Mouse (Mus musculus) midbrain, embryonic 10.5 days (tissue): Measurements from ENCODE around the gene Atg101. TPM values are rescaled to one million over a fixed set of nuclear protein-coding genes. Genes with fewer than 3 reads are reported as not detected.

Experiments
- DNase-seq: peaks from one replicate; pipeline ENCODE4 v3.0.0-alpha.2; 2017; ENCODE audit warnings: low spot score
- H3K27ac ChIP-seq: fragments of 300-500 bp; sonication (generic); replicated peaks from 2 replicates; pipeline ENCODE4 v1.5.1; 2016; ENCODE audit warnings: mild to moderate bottlenecking
- H3K27me3 ChIP-seq: fragments of 300-500 bp; sonication (generic); 2 replicates; pipeline ENCODE4 v1.6.1; 2016; ENCODE audit warnings: low read depth, mild to moderate bottlenecking; ENCODE audit not compliant: poor library complexity, severe bottlenecking
- H3K36me3 ChIP-seq: fragments of 300-500 bp; sonication (generic); 2 replicates; pipeline ENCODE4 v1.6.1; 2016; ENCODE audit warnings: mild to moderate bottlenecking, moderate library complexity
- H3K4me1 ChIP-seq: fragments of 300-500 bp; sonication (generic); 2 replicates; pipeline ENCODE4 v1.6.1; 2016
- H3K4me3 ChIP-seq: fragments of 300-500 bp; sonication (generic); 2 replicates; pipeline ENCODE4 v1.5.1; 2016; ENCODE audit warnings: mild to moderate bottlenecking, moderate library complexity
- H3K9me3 ChIP-seq: fragments of 300-500 bp; sonication (generic); replicated peaks from 2 replicates; pipeline ENCODE4 v1.6.1; 2016; ENCODE audit warnings: mild to moderate bottlenecking
- WGBS: fragments of 180-500 bp; shearing (Covaris S2); methylation state at CpG from one replicate; pipeline ENCODE4 v1.1.7; 2016; 5-methylcytosine and 5-hydroxymethylcytosine counted together
- polyA plus RNA-seq: library from polyadenylated mRNA; unstranded; fragments of >200 nt; fragmentation: Nextera tagmentation; extraction: Ambion mirVana; gene quantifications from 2 replicates; pipeline ENCODE4 v1.2.1, GENCODE M21; 2016

Atg101 gene
- polyA plus RNA-seq, 1 experiment from 2014 or later: 80.8 TPM

DNA sequence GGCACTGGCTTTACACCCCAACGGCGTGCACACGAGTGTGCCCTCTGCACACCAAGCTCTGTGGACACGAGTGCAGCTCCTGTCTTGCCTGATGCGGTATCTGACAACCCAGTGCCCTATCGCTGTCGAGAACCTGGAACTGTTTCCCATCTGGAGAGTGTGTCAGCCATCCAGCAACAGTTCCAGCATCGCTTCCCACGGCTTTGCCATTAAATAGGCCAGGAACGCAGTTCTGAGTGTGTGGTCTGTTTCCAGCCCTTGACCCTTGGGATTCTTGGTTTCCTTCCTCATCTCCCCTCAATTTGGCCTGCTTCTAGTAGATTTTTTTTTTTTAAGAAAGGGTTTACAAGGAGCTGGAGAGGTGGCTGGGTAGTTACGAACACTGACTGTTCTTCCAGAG is 12.0 kb downstream of the Atg101 start:
- no peak overlapping the region for H3K4me3 ChIP-seq
- H3K27ac ChIP-seq: no peak overlapping the region
- no peaks in the 10 kb centered on the region for H3K27me3 ChIP-seq
- peaks cover 10% of the 10 kb centered on the region for H3K4me1 ChIP-seq
- no peak for DNase-seq
- no peaks in the 10 kb centered on the region for H3K9me3 ChIP-seq
- peaks cover 15% of the 10 kb centered on the region for H3K36me3 ChIP-seq
- WGBS: 91% methylated on average over 11 of the region's 11 CpGs

GRCm38 (mm10) chr15:101297988-101298387 is 13.9 kb downstream of the Atg101 start:
- no peaks in the 10 kb centered on the region for H3K9me3 ChIP-seq
- no peaks in the 10 kb centered on the region for H3K27me3 ChIP-seq
- 30% methylated on average over 7 of the region's 7 CpGs for WGBS
- no peaks in the 10 kb centered on the region for H3K36me3 ChIP-seq
- peak overlapping the region; percentile 72; the same call in 1 of the 2 replicates for H3K27ac ChIP-seq
- no peak for DNase-seq
- peaks cover 10% of the 10 kb centered on the region for H3K4me1 ChIP-seq
- H3K4me3 ChIP-seq: peak overlapping the region; percentile 43; the same call in 1 of the 2 replicates

- peak overlapping the region; percentile 43 for H3K4me3 ChIP-seq
- 11% methylated on average over 7 of the region's 7 CpGs for WGBS
- H3K27ac ChIP-seq: peak overlapping the region; percentile 72
- H3K27me3 ChIP-seq: no peaks in the 10 kb centered on the region
- no peaks in the 10 kb centered on the region for H3K9me3 ChIP-seq
- H3K36me3 ChIP-seq: no peaks in the 10 kb centered on the region
- peak; percentile 50 for DNase-seq
- peaks cover 10% of the 10 kb centered on the region for H3K4me1 ChIP-seq
Measured at GRCm38 (mm10) chr15:101298550-101298949, 14.5 kb downstream of the Atg101 start.

- H3K4me3 ChIP-seq: no peak overlapping the region
- no peaks in the 10 kb centered on the region for H3K36me3 ChIP-seq
- H3K27me3 ChIP-seq: no peaks in the 10 kb centered on the region
- no peaks in the 10 kb centered on the region for H3K9me3 ChIP-seq
- no peak overlapping the region for H3K27ac ChIP-seq
- peaks cover 10% of the 10 kb centered on the region for H3K4me1 ChIP-seq
- WGBS: 88% methylated on average over 14 of the region's 14 CpGs
- DNase-seq: no peak
Measured at GRCm38 (mm10) chr15:101299480-101299960, 15.4 kb downstream of the Atg101 start.

DNA sequence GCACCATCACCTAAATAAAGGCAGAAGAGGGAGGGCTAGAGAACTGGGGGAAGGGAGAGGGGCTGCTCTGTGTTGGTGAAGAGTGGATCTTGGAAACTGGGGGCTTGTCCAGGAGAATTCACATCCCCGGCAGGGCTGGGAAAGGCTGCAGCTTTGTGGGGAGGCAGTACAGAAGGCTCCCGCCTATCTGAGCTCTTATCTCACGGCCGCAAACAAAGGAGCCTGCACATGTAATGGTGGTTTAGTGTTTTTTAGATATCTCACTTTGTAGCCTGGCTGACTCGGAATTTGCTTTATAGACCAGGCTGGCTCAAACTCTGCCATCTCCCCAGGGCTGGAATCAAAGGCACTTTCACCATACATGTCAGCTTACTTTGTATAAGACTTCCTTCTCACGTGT is 16.1 kb downstream of the Atg101 start:
- Histone ChIP-seq H3K27me3 (no peaks in the 10 kb centered on the region), H3K36me3 (no peaks in the 10 kb centered on the region), H3K9me3 (no peaks in the 10 kb centered on the region), H3K4me1 (peaks cover 10% of the 10 kb centered on the region), H3K27ac (no peak overlapping the region), H3K4me3 (no peak overlapping the region)
- no peak for DNase-seq
- WGBS: 78% methylated on average over 6 of the region's 6 CpGs

DNA sequence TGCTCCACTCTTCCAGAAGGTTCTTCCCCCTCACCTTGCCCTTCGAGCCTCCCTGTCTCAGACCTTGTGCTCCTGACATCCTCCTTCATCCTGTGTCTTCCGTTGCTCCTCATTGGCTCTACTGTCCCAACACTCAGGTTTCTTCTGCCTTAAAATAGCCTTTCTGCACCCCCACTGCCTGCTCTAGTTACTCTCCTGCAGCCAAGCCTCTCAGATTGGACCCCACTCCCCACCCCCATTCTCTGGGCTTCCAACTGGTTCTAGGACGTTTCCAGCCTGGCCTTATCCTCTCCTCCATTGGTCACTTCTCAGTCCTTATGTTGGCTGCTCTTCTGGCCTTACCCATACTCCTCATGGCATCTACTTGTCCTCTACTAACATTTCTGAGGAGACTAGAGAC is 18.1 kb downstream of the Atg101 start:
- no peak overlapping the region for H3K4me3 ChIP-seq

GRCm38 (mm10) chr15:101303830-101304229 is 19.8 kb downstream of the Atg101 start:
- H3K4me3 ChIP-seq: no peak overlapping the region
- WGBS: 89% methylated on average over 4 of the region's 4 CpGs
- no peaks in the 10 kb centered on the region for H3K27me3 ChIP-seq
- peaks cover 2% of the 10 kb centered on the region for H3K4me1 ChIP-seq
- no peaks in the 10 kb centered on the region for H3K9me3 ChIP-seq
- DNase-seq: no peak
- H3K27ac ChIP-seq: no peak overlapping the region
- no peaks in the 10 kb centered on the region for H3K36me3 ChIP-seq

More for the DNA sequence above, 18.1 kb downstream of the Atg101 start:
- Histone ChIP-seq H3K27ac (no peak overlapping the region), H3K27me3 (no peaks in the 10 kb centered on the region), H3K4me1 (peaks cover 10% of the 10 kb centered on the region), H3K36me3 (no peaks in the 10 kb centered on the region), H3K9me3 (no peaks in the 10 kb centered on the region)
- no peak for DNase-seq
- 85% methylated on average over 3 of the region's 3 CpGs for WGBS

- Histone ChIP-seq H3K27me3 (no peaks in the 10 kb centered on the region), H3K27ac (no peak overlapping the region), H3K9me3 (no peaks in the 10 kb centered on the region), H3K36me3 (no peaks in the 10 kb centered on the region), H3K4me3 (no peak overlapping the region), H3K4me1 (peaks cover 12% of the 10 kb centered on the region)
- no peak for DNase-seq
- WGBS: 91% methylated on average over 4 of the region's 4 CpGs
Measured at GRCm38 (mm10) chr15:101306459-101306858, 22.4 kb downstream of the Atg101 start.

DNA sequence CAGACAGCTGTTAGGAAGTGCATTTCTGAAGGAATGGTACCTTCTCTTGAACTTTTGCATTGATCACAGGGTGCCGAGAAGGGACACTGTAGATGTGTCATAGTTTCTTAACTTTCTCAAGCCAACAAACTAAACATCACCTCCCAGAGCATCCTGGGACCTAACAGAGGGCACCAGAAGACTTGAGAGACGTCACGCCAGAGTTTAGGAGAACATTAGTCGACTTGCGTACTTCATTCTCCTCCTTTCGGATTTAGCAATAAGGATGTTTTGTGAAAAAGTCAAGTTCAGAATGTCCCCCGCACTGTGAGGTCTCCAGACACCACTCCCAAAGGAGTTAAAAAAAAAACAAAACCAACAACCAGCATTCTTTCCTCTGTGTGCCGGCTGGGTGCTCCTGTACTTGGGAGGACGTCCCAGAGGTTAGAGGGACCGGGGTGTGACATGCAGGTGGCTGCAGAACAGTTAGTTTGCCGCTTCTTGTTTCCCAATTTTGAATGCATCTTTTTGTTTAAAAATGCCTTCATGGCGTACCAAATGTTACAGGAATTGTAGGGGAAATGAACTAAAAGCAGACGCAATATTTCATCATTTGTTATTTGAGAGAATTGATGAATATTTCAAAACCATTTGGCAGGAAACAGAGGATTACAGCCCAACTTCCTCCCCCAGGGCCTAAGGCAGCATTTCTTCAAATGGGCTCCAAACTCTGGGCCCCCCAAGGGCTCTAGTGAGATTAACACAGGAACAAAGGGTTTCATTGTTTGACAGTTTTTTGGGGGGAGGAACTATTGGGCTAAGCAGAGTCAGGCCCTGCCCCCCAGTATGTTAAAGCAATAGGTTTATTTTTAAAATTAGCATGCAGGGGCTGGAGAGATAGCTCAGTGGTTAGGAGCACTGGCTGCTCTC is 24.6 kb downstream of the Atg101 start:
- Histone ChIP-seq H3K27me3 (no peaks in the 10 kb centered on the region), H3K4me1 (peaks cover 12% of the 10 kb centered on the region), H3K4me3 (no peak overlapping the region), H3K9me3 (no peaks in the 10 kb centered on the region), H3K27ac (no peak overlapping the region), H3K36me3 (no peaks in the 10 kb centered on the region)
- DNase-seq: no peak
- 65% methylated on average over 13 of the region's 13 CpGs for WGBS

- no peaks in the 10 kb centered on the region for H3K36me3 ChIP-seq
- no peak overlapping the region for H3K27ac ChIP-seq
- no peaks in the 10 kb centered on the region for H3K9me3 ChIP-seq
- H3K4me3 ChIP-seq: no peak overlapping the region
- DNase-seq: no peak
- H3K27me3 ChIP-seq: no peaks in the 10 kb centered on the region
- H3K4me1 ChIP-seq: peaks cover 12% of the 10 kb centered on the region
- WGBS: 58% methylated on average over 5 of the region's 5 CpGs
Measured at GRCm38 (mm10) chr15:101309493-101309892, 25.4 kb downstream of the Atg101 start.

- H3K27ac ChIP-seq: no peak overlapping the region
- H3K9me3 ChIP-seq: no peaks in the 10 kb centered on the region
- H3K36me3 ChIP-seq: no peaks in the 10 kb centered on the region
- H3K4me3 ChIP-seq: no peak overlapping the region
- H3K4me1 ChIP-seq: peaks cover 20% of the 10 kb centered on the region
- DNase-seq: no peak
- WGBS: 74% methylated on average over 13 of the region's 15 CpGs
- H3K27me3 ChIP-seq: no peaks in the 10 kb centered on the region
Measured at GRCm38 (mm10) chr15:101311087-101311770, 27.2 kb downstream of the Atg101 start.

DNA sequence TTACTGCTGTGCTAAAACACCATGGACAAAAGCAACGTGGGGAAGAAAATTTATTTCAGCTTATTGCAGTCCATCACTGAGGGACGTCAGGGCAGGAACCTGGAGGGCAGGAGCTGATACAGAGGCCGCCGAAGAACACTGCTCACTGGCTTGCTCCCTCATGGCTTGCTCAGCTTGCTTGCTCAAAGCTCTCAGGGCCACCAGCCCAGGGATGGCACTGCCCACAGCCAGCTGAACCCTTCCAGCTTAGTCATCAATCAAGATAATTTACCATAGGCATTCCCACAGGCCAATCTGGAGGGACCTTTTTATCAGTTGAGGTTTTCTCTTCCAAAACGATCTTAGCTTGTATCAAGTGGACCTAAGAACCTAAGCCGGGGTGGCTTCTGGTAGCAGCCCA is 27.9 kb downstream of the Atg101 start:
- 90% methylated on average over 6 of the region's 6 CpGs for WGBS
- Histone ChIP-seq H3K36me3 (no peaks in the 10 kb centered on the region), H3K9me3 (no peaks in the 10 kb centered on the region), H3K4me3 (no peak overlapping the region), H3K4me1 (peaks cover 24% of the 10 kb centered on the region), H3K27ac (no peak overlapping the region), H3K27me3 (0 out of 2 replicates have a peak, but pooled peaks cover 6% of the 10 kb centered on the region)
- DNase-seq: no peak

GRCm38 (mm10) chr15:101315378-101315777 is 31.3 kb downstream of the Atg101 start:
- Histone ChIP-seq H3K27ac (no peak overlapping the region), H3K4me3 (no peak overlapping the region)

More at GRCm38 (mm10) chr15:101315378-101315777, 31.3 kb downstream of the Atg101 start:
- H3K9me3 ChIP-seq: no peaks in the 10 kb centered on the region
- DNase-seq: no peak
- H3K36me3 ChIP-seq: no peaks in the 10 kb centered on the region
- 90% methylated on average over 4 of the region's 4 CpGs for WGBS
- H3K4me1 ChIP-seq: peaks cover 15% of the 10 kb centered on the region
- H3K27me3 ChIP-seq: 0 out of 2 replicates have a peak, but pooled peaks cover 12% of the 10 kb centered on the region
